Mouse (Mus musculus) kidney, adult 8-10 months (tissue): ENCODE measurements at regions not wholly inside any gene's neighbourhood (a gene's known extent, or its start where the extent isn't known, plus 50 kb on each side); places are given as distances from the start of the nearest gene placed in this dataset.

Experiments
- DNase-seq, 2 experiments: peaks; one replicate each; pipeline ENCODE4 v3.0.0; 2022

DNA sequence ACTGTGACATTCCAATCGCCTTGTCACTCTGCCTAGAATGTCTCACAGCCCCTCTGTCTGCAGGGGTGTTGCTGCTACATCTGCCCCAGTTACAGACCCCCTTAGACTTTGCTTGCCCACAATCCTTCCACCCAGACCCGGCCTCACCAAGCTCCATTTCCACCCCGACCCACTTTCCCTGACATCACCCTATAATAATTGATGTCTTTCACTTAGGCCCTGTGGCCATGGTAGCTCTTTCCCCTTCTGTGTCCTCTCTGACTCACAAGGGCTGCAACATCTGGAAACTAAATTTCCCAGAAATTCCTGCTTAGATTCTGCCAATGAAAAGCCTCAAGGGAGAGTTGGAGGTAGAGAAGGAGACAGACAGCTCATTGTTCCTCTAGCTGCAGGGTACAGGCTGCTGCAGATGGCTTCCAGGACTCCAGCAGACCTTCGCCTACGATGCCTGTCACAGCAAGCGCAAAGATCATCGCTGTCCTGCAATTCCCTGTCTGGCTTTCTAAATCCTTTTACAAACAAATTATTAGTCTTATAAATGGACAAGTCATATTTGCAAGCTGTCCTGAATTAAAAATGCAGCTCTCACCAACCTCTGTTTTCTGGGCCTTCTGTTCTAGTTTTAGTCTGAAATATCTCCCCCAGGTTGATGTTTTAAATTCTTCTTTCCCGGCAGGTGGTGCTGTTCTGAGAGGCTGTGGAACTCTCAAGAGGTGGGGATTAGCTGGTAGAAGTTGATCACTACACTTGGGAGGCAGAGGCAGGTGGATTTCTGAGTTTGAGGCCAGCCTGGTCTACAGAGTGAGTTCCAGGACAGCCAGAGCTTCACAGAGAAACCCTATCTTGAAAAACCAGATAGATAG, 104.9 kb upstream of the Oxgr1 start:
- DNase-seq = no peak

DNA sequence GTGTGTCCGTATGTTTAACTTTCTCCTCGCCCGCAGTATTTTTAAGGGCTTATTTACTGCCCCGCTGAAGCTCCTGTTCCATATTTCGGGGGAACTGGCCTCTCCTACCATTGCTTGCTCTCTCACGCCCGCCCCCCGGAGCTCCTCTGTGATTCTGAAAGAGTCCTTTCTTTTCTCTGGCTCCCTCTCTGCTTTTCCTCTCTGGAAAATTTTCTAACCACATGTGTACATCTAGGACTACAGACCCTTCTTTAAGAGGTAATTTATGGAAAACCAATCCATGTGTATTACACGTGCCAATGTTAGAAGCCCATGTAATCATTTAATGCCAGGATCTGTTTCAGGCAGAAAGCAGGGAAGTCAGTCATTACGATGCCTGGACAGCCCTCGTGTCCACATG, 106.6 kb upstream of the Oxgr1 start:
- no peak for DNase-seq

- no peak for DNase-seq
Observed at GRCm38 (mm10) chr14:120149341-120149741, 107.1 kb upstream of the Oxgr1 start.

DNA sequence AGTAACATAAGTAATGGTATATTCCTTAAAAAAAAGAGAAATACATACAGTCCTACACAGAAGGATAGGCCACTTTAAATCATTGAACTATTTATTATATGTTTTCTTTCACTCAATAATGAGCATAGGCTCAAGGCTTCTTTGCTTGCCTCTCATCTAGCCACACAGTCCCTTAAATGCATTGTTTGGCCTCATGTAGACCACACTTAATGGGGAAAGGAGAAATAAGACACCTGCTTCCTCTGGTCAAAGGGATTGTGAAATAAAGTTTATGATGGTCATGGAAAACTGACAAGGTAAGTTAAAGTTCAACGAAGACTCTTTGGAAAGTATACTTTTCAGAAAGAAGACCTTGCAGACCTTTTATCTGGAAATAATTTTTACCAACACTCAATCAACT, 108.4 kb upstream of the Oxgr1 start:
- DNase-seq = no peak

GRCm38 (mm10) chr14:120154413-120154812, 112.2 kb upstream of the Oxgr1 start:
- no peak for DNase-seq

DNA sequence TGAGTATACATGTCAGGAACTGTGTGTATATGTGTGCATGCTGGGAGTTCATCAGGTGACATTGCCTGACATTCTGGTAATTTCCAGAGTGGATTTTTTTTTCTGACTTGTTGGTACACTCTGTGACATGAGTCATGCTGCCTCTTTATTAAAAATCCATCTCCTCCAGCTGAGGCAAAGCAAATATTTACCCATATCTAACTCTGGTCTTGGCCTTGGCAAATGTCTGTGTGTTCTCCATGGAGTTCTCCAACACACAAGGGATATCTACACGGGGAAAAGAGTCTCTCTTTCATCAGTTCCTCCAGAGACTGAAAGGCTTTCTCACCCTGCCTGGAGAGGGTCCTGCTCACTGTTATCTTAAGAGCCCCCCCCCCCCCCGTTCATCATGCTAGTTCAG, 111.3 kb upstream of the Mbnl2 start:
- DNase-seq = no peak

DNA sequence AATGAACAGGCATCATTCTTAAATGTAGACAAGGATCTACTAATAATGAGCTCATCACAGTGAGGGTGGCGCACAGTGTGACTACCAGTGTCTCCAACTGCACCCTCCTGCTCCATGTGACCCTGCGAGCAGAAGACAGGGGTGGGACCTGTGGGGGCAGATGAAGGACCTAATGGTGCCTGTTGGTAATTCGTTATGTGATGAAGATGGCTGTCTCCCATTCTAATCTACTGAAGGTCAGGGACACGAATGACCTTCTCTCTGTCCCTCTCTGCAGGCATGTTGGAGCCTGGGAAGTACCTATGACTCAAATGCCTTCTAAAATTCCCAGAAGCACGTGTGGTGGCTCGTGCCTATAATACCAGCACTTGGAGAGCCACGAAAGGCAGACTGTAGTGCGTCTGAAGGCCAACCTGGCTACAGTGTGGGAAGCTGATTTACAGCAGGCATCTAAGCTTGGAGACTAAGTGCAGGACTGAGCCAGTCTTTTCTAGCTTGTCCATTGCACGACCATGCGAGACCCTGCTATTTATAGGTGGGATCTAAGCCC, 109.9 kb upstream of the Mbnl2 start:
- no peak for DNase-seq

GRCm38 (mm10) chr14:120170733-120171132, 104.7 kb upstream of the Mbnl2 start:
- no peak for DNase-seq

DNA sequence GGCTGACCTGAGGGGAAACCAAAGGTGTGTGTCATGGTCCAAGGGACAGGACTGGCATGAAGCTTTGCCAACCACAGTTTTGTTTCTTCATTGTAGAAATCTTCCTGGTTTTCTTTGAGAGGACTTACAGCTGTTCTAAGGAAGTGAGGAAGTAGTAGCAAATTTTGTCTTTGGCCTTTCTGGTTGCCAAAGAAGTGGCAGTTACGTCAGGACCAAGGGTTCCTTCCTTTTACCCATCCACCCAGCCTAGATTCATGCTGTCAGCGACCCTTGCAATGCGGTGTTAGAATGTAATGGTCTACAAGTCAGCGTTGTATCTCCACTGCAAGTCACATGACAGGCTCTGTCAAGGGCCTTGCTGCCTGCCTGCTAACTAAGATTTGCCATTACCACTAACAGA, 103.4 kb upstream of the Mbnl2 start:
- no peak for DNase-seq

DNA sequence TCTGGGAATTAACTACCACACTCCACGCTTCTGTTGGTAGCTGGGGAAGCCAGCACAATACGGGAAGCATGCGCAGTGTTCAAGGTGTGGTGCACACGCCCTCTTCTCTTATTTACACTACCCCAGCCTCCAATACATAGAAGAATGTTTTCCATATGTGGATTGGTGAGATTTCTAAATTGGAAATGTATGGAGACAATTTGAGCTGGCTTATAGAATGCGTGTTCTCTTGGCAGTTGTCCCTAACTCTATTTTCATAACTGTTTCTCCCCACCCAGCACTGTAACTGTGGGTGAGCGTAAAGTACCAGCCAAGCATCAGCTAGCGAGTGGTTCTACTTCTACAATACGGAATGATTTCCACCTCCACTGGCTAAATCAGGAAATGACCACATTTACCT, 102.6 kb upstream of the Mbnl2 start:
- no peak for DNase-seq

- DNase-seq = no peak
Observed at GRCm38 (mm10) chr14:120174615-120175014, 100.9 kb upstream of the Mbnl2 start.

- DNase-seq = no peak
Observed at GRCm38 (mm10) chr14:120195218-120195617, 80.3 kb upstream of the Mbnl2 start.

GRCm38 (mm10) chr14:120211741-120212140, 63.7 kb upstream of the Mbnl2 start:
- DNase-seq = no peak

DNA sequence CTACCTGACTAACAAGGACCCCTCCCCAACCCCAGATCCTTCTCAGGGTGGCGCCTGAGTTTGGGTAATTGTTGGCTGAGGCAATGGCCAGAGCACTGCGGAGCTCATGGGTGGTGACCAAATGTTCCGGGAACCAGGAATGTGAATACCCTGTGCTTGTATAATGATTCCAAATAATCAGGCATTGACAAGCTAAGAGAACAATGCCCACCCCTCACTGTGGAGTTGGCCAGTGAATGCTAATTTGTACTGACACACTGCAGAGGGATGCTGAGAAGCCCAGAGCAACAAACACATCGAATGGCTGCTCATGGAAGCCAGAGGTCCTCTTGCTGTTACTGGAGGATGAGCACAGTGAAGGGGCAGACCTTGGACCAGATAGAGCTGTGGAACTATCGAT, 62.8 kb upstream of the Mbnl2 start:
- DNase-seq = no peak

GRCm38 (mm10) chr14:120219224-120219623, 56.2 kb upstream of the Mbnl2 start:
- no peak for DNase-seq

DNA sequence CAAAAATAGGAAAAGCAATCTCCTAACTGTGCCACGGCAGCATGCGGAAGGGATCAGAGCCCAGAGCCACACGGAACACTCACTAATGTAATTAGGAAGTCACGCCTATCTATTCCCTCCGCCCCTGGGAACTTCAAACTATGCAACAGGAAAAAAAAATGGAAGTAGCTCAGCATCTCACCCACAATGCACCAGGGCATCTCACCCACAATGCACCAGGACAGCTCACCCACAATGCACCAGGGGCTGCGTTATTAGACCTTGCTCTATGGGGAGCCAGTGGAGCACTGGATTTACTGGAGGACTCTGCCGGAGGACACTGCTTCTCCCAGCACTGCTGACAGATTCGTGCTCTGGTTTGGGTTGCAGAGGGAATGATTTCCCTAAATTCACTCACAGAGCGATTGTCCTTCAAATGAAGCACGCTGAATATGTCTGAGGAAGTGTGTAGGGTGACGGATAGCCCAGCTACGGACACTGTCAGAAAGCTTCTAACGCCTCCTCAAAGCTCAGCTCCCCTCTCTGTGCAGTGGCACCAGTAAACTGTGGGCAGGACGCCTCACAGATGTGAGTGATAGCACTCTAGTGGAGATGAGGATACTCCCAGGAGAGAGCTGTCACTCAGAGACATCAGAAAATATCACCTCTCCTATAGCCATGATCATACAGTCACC, 51.8 kb upstream of the Mbnl2 start:
- DNase-seq = no peak

DNA sequence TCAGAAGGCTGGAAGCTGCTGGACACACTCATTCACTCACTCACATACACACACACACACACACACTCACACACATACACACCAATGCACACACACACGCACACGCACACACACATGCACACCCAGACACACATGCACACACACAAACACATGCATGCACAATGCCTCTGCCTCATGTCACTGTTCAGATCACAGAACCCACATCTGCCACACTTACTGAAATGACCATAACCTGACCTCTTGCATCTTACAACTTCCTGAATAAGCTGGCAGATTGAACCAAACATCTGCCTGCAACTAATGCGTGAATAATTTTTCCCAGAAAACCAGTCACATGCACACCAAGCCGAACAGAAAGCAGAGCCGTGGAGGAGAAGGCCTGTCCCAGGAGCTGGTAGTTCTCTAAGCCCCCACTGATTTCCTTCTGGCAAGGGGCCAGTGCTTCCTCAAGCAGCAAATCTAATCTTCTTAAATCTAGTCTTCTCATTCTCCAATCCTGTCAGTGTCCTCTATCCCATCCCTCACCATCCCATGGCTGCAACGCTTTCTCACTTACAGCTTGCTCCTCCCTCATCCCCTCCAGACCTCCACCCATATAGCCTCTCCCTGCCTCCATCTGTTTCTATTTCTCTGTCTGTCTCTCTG, 51.1 kb upstream of the Mbnl2 start:
- DNase-seq = no peak

- DNase-seq = no peak
Observed at GRCm38 (mm10) chr14:120225657-120226056, 49.8 kb upstream of the Mbnl2 start.
